Mouse (Mus musculus): ENCODE results near the gene 2210011C24Rik.

Gene 2210011C24Rik

DNA sequence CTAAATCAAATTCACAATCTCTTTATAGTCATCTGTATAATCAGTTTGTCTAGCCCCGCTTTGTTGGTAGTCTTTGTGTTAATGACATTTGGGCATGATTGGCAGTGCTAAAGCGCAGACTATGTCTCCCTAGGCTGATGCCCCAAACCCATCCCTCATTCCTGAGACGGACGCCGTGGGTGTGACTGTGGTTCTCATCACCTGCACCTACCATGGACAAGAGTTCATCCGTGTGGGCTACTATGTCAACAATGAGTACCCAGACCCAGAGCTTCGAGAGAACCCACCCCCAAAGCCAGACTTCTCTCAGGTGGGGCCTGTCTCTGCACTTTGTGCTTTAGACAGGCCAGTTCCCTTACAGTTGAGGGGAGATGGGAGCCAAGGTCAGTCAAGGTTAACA lies 44.3 kb downstream of the 2210011C24Rik start:
- no peak for DNase-seq (ENCODE audit: extremely low read depth, insufficient read length, low spot score)

DNA sequence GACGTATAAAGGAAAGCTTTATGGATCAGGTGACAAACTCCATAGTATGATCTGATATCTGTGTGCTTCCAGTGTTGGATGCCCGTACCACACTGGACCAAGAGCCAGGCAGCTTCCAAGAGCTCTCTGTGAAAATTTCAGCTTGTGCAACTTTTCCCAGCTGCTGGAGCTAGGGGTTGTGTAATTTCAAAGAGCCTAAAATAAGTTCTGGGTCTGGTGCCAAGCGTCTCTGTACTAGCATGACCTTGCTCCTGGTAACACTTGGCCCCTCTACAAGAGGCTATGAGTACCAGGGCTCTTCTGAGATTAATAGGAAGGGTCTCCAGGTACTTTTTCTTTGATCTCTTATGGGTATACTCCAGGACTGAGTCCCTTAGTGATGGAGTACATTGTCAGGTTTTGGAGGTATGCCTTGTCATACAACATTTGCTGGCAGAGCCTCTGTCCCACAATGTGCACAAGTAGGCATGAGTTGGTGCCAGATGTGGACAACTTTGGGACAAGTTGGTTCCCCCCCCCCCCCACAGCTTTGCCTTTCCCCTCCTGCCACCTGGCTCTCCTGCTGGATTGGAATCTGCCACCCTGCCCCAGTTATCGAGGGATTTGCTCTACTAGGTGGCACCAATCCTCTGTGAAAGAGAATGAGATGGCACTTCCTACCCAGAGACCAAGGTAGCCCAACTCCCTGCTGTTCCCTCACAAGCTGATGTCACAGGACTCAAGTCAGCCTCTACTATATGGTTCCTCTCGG lies 47.8 kb downstream of the 2210011C24Rik start:
- DNase-seq (ENCODE audit: extremely low read depth, insufficient read length, low spot score): no peak

All from 3134 (cell line).